Mouse (Mus musculus) CH12.LX (cell line): ENCODE measurements at regions not wholly inside any gene's neighbourhood (a gene's known extent, or its start where the extent isn't known, plus 50 kb on each side); places are given as distances from the start of the nearest gene placed in this dataset.

Source experiments
- DNase-seq: peaks from one replicate; pipeline ENCODE4 v3.0.0-alpha.2; 2013; ENCODE audit errors: extremely low read depth
- H3K27ac ChIP-seq: 2 replicates; pipeline ENCODE4 v1.5.1; 2012; ENCODE audit warnings: low read depth, mild to moderate bottlenecking, control low read depth, moderate library complexity; ENCODE audit not compliant: insufficient read depth
- H3K27me3 ChIP-seq: replicated peaks from 2 replicates; pipeline ENCODE3; 2012; ENCODE audit warnings: inconsistent platforms
- H3K36me3 ChIP-seq, 2 experiments: replicated peaks in 1 of 2; 2 replicates each; pipeline versions ENCODE3 to v1.6.1; 2012; ENCODE audit warnings: inconsistent platforms in 1 of 2, low read length in 1 of 2, mild to moderate bottlenecking in 1 of 2, mixed read lengths in 1 of 2, moderate library complexity in 1 of 2; ENCODE audit not compliant: control insufficient read depth in 1 of 2, insufficient read depth in 1 of 2
- H3K4me1 ChIP-seq, 2 experiments: 2 replicates each; pipeline ENCODE4 v1.6.1; 2012; ENCODE audit warnings: inconsistent platforms in 1 of 2, moderate library complexity in 1 of 2; ENCODE audit not compliant: insufficient read depth in 2 of 2, control insufficient read depth in 1 of 2
- H3K4me2 ChIP-seq: 2 replicates; pipeline ENCODE4 v1.6.1; 2012; ENCODE audit warnings: low read depth, mild to moderate bottlenecking, control low read depth; ENCODE audit not compliant: poor library complexity, insufficient read depth, severe bottlenecking
- H3K4me3 ChIP-seq, 3 experiments: fragments of 150-350 bp in 1 of 3; sonication (generic) in 1 of 3; replicated peaks in 1 of 3; 2 replicates each; pipeline versions ENCODE3 to v1.5.1; 2011 to 2012; ENCODE audit warnings: low read depth in 2 of 3, low read length in 2 of 3, mild to moderate bottlenecking in 2 of 3, moderate library complexity in 2 of 3, control low read depth in 1 of 3, improper control_type of control experiment in 1 of 3, inconsistent platforms in 1 of 3, mixed read lengths in 1 of 3; ENCODE audit not compliant: poor library complexity in 1 of 3
- H3K79me2 ChIP-seq: replicated peaks from 2 replicates; pipeline ENCODE4 v1.6.1; 2012; ENCODE audit warnings: mild to moderate bottlenecking, moderate library complexity; ENCODE audit not compliant: control insufficient read depth, poor library complexity, insufficient read depth, severe bottlenecking; ENCODE audit errors: extremely low read depth
- H3K9ac ChIP-seq: 2 replicates; pipeline ENCODE4 v1.6.1; 2012; ENCODE audit warnings: low read depth, mild to moderate bottlenecking, control low read depth, moderate library complexity; ENCODE audit not compliant: insufficient read depth
- H3K9me3 ChIP-seq: replicated peaks from 2 replicates; pipeline ENCODE3; 2012; ENCODE audit warnings: low read length, inconsistent platforms, mixed read lengths
- BHLHE40 ChIP-seq: IDR thresholded peaks from 2 replicates; pipeline ENCODE4 v1.6.1; 2011; ENCODE audit warnings: mild to moderate bottlenecking, low read depth, low read length, improper control_type of control experiment
- CHD2 ChIP-seq: IDR thresholded peaks from 2 replicates; pipeline ENCODE4 v1.6.1; 2011; ENCODE audit warnings: low read length, improper control_type of control experiment
- CTCF ChIP-seq, 2 experiments: IDR thresholded peaks in 1 of 2; conservative IDR thresholded peaks in 1 of 2; 2 replicates each; pipeline ENCODE4 v1.5.1; 2011 to 2012; ENCODE audit warnings: low read depth in 2 of 2, low read length in 2 of 2, improper control_type of control experiment in 1 of 2, inconsistent platforms in 1 of 2, mild to moderate bottlenecking in 1 of 2, moderate library complexity in 1 of 2
- E2F4 ChIP-seq: IDR thresholded peaks from 2 replicates; pipeline ENCODE4 v1.6.1; 2011; ENCODE audit warnings: low read depth, low read length, improper control_type of control experiment; ENCODE audit not compliant: insufficient replicate concordance
- ELF1 ChIP-seq: IDR thresholded peaks from 2 replicates; pipeline ENCODE4 v1.6.1; 2014; ENCODE audit warnings: low read depth, mild to moderate bottlenecking, inconsistent platforms, low read length, improper control_type of control experiment
- ETS1 ChIP-seq: conservative IDR thresholded peaks from 2 replicates; pipeline ENCODE4 v1.6.1; 2012; ENCODE audit warnings: low read depth, mild to moderate bottlenecking, inconsistent platforms, low read length, improper control_type of control experiment, moderate library complexity
- GABPA ChIP-seq: IDR thresholded peaks from 2 replicates; pipeline ENCODE4 v1.6.1; 2012; ENCODE audit warnings: low read depth, low read length, improper control_type of control experiment, inconsistent platforms; ENCODE audit not compliant: insufficient replicate concordance
- JUN ChIP-seq: IDR thresholded peaks from 2 replicates; pipeline ENCODE4 v1.6.1; 2011; ENCODE audit warnings: low read depth, mild to moderate bottlenecking, low read length, improper control_type of control experiment, moderate library complexity; ENCODE audit not compliant: insufficient read depth
- JUND ChIP-seq: conservative IDR thresholded peaks from 2 replicates; pipeline ENCODE4 v1.6.1; 2011; ENCODE audit warnings: low read depth, low read length, improper control_type of control experiment
- KAT2A ChIP-seq: IDR thresholded peaks from 2 replicates; pipeline ENCODE4 v1.6.1; 2012; ENCODE audit warnings: low read length, improper control_type of control experiment, inconsistent platforms; ENCODE audit not compliant: insufficient replicate concordance
- MAX ChIP-seq: IDR thresholded peaks from 2 replicates; pipeline ENCODE4 v1.6.1; 2011; ENCODE audit warnings: low read length, improper control_type of control experiment
- MAZ ChIP-seq: IDR thresholded peaks from 2 replicates; pipeline ENCODE4 v1.6.1; 2012; ENCODE audit warnings: low read depth, mild to moderate bottlenecking, inconsistent platforms, low read length, improper control_type of control experiment, moderate library complexity
- MXI1 ChIP-seq: IDR thresholded peaks from 2 replicates; pipeline ENCODE4 v1.6.1; 2011; ENCODE audit warnings: mild to moderate bottlenecking, low read depth, low read length, improper control_type of control experiment
- MYC ChIP-seq: IDR thresholded peaks from 2 replicates; pipeline ENCODE4 v1.6.1; 2011; ENCODE audit warnings: low read depth, mild to moderate bottlenecking, improper control_type of control experiment, low read length
- NRF1 ChIP-seq: IDR thresholded peaks from 2 replicates; pipeline ENCODE4 v1.6.1; 2014; ENCODE audit warnings: low read depth, mild to moderate bottlenecking, inconsistent platforms, low read length, improper control_type of control experiment, moderate library complexity
- PAX5 ChIP-seq: IDR thresholded peaks from 2 replicates; pipeline ENCODE4 v1.6.1; 2012; ENCODE audit warnings: low read length, inconsistent platforms, mixed read lengths
- POLR2AphosphoS2 ChIP-seq: IDR thresholded peaks from 2 replicates; pipeline ENCODE4 v1.6.1; 2011; ENCODE audit warnings: low read depth, low read length, improper control_type of control experiment
- RAD21 ChIP-seq: IDR thresholded peaks from 2 replicates; pipeline ENCODE4 v1.6.1; 2011; ENCODE audit warnings: low read depth, mild to moderate bottlenecking, low read length, improper control_type of control experiment, moderate library complexity
- SIN3A ChIP-seq: IDR thresholded peaks from 2 replicates; pipeline ENCODE4 v1.6.1; 2012; ENCODE audit warnings: low read length, improper control_type of control experiment, inconsistent platforms
- SMC3 ChIP-seq: IDR thresholded peaks from 2 replicates; pipeline ENCODE4 v1.6.1; 2011; ENCODE audit warnings: low read depth, low read length, improper control_type of control experiment
- TBP ChIP-seq: conservative IDR thresholded peaks from 2 replicates; pipeline ENCODE4 v1.6.1; 2011; ENCODE audit warnings: low read depth, low read length, improper control_type of control experiment
- UBTF ChIP-seq: IDR thresholded peaks from 2 replicates; pipeline ENCODE4 v1.6.1; 2012; ENCODE audit warnings: low read depth, mild to moderate bottlenecking, inconsistent platforms, low read length, improper control_type of control experiment, moderate library complexity
- USF1 ChIP-seq: IDR thresholded peaks from 2 replicates; pipeline ENCODE4 v1.6.1; 2014; ENCODE audit warnings: low read depth, mild to moderate bottlenecking, inconsistent platforms, low read length, improper control_type of control experiment
- ZC3H11A ChIP-seq: IDR thresholded peaks from 2 replicates; pipeline ENCODE4 v1.6.1; 2012; ENCODE audit warnings: low read depth, mild to moderate bottlenecking, inconsistent platforms, low read length, improper control_type of control experiment
- ZKSCAN1 ChIP-seq: IDR thresholded peaks from 2 replicates; pipeline ENCODE4 v1.6.1; 2012; ENCODE audit warnings: low read depth, inconsistent platforms, low read length, improper control_type of control experiment, borderline replicate concordance
- ZNF384 ChIP-seq: IDR thresholded peaks from 2 replicates; pipeline ENCODE4 v1.6.1; 2012; ENCODE audit warnings: low read depth, low read length, improper control_type of control experiment, inconsistent platforms
- dilution Hi-C: fragments of 300-500 bp; cut with MboI; formaldehyde crosslinking; loops from 2 replicates; pipeline ENCODE4 v1.14.3; 2020; ENCODE audit warnings: low sequenced_read_pairs; ENCODE audit not compliant: extremely low pct_unique_long_range_greater_than_20kb, extremely low pct_ligation_motif_present
- in situ Hi-C: fragments of 300-500 bp; cut with MboI; formaldehyde crosslinking; loops from 3 replicates; pipeline ENCODE4 v1.14.3; 2019; ENCODE audit warnings: low sequenced_read_pairs, low pct_ligation_motif_present, low pct_unique_long_range_greater_than_20kb, mixed read lengths

- DNase-seq, result no peak
- Histone ChIP-seq H3K9me3 (peaks cover 9% of the 10 kb centered on the region), H3K27ac (no peak overlapping the region), H3K9ac (no peak overlapping the region), H3K27me3 (no peaks in the 10 kb centered on the region), H3K79me2 (no peaks in the 10 kb centered on the region), H3K4me1 (no peaks in the 10 kb centered on the region), H3K36me3 (no peaks in the 10 kb centered on the region), H3K4me2 (no peak overlapping the region), H3K4me3 (no peak overlapping the region)
- TF ChIP-seq BHLHE40, result no peak
- TF ChIP-seq USF1, result no peak
- no peak for TF ChIP-seq SIN3A
- TF ChIP-seq ETS1, result no peak
- no peak for TF ChIP-seq ZNF384
- no peak for TF ChIP-seq ELF1
- no peak for TF ChIP-seq MXI1
- no peak for TF ChIP-seq POLR2AphosphoS2
- no peak for TF ChIP-seq RAD21
- TF ChIP-seq ZKSCAN1, result no peak
- no peak for TF ChIP-seq CTCF (conservative IDR thresholded peaks at IDR 0.05 in 1 of 2, IDR thresholded peaks at IDR 0.05 in 1 of 2; ENCODE audit: low read depth in 2 of 2, low read length in 2 of 2)
- TF ChIP-seq E2F4, result no peak
- in situ Hi-C loops, result no loop called here
- dilution Hi-C loops, result no loop called here
Measured at GRCm38 (mm10) chr2:48445898-48446604, 367.9 kb upstream of the Acvr2a start.

GRCm38 (mm10) chr2:48446617-48447016 lies 367.3 kb upstream of the Acvr2a start:
- DNase-seq, result no peak
- Histone ChIP-seq H3K27ac (no peak overlapping the region), H3K36me3 (no peaks in the 10 kb centered on the region), H3K9ac (no peak overlapping the region), H3K27me3 (no peaks in the 10 kb centered on the region), H3K4me2 (no peak overlapping the region), H3K4me3 (no peak overlapping the region), H3K79me2 (no peaks in the 10 kb centered on the region), H3K9me3 (peaks cover 4% of the 10 kb centered on the region), H3K4me1 (no peaks in the 10 kb centered on the region)
- dilution Hi-C loops (no loop called here), in situ Hi-C loops (no loop called here)
- TF ChIP-seq USF1 (no peak), NRF1 (no peak), TBP (no peak), UBTF (no peak), MYC (no peak), PAX5 (no peak), GABPA (no peak), BHLHE40 (no peak), ZC3H11A (no peak), JUND (no peak), JUN (no peak), MAZ (no peak), MAX (no peak), SMC3 (no peak), KAT2A (no peak), CHD2 (no peak)
